Mouse (Mus musculus): ENCODE results near the gene Ddx39. TPM values are rescaled to one million over a fixed set of nuclear protein-coding genes. Genes with fewer than 3 reads are reported as not detected.

Gene Ddx39
- polyA plus RNA-seq, 1 experiment from 2014 or later = 141 TPM

GRCm38 (mm10) chr8:83759231-83759759 is 44.3 kb downstream of the Ddx39 start:
- Histone ChIP-seq H3K27ac (ENCODE audit: low read length) (no peak overlapping the region), H3K4me2 (replicated peaks; ENCODE audit: low read depth, low read length) (no peak overlapping the region), H3K9me3 (ENCODE audit: control insufficient read depth, low read depth, low read length) (no peaks in the 10 kb centered on the region; the same call in 1 of the 2 replicates), H3K4me3 (ENCODE audit: low read depth, low read length) (no peak overlapping the region), H3K4me1 (ENCODE audit: control insufficient read depth, insufficient read depth, low read length) (no peaks in the 10 kb centered on the region), H3K9ac (replicated peaks; ENCODE audit: low read depth, low read length) (no peak overlapping the region), H3K36me3 (ENCODE audit: control insufficient read depth, insufficient read depth, low read length) (no peaks in the 10 kb centered on the region), H3K27me3 (ENCODE audit: control insufficient read depth, insufficient read depth, low read length) (no peaks in the 10 kb centered on the region)
- WGBS = 67% methylated on average over 2 of the region's 2 CpGs
- no peak for ATAC-seq (ENCODE audit: insufficient number of reproducible peaks, insufficient read depth, low FRiP score, low read depth)

- no peak overlapping the region for H3K9ac ChIP-seq (replicated peaks; ENCODE audit: low read depth, low read length)
- WGBS = 94% methylated on average over 8 of the region's 8 CpGs
- ATAC-seq (ENCODE audit: insufficient number of reproducible peaks, insufficient read depth, low FRiP score, low read depth) = no peak
Measured at GRCm38 (mm10) chr8:83764116-83764515, 49.1 kb downstream of the Ddx39 start.

GRCm38 (mm10) chr8:83764717-83765116 is 49.7 kb downstream of the Ddx39 start:
- H3K27ac ChIP-seq (ENCODE audit: low read length) = no peak overlapping the region
- no peaks in the 10 kb centered on the region for H3K36me3 ChIP-seq (ENCODE audit: control insufficient read depth, insufficient read depth, low read length)
- H3K4me2 ChIP-seq (replicated peaks; ENCODE audit: low read depth, low read length) = no peak overlapping the region
- H3K9ac ChIP-seq (replicated peaks; ENCODE audit: low read depth, low read length) = no peak overlapping the region
- WGBS = 74% methylated on average over 2 of the region's 2 CpGs
- no peak overlapping the region for H3K4me3 ChIP-seq (ENCODE audit: low read depth, low read length)
- ATAC-seq (ENCODE audit: insufficient number of reproducible peaks, insufficient read depth, low FRiP score, low read depth) = no peak
- 0 out of 2 replicates have a peak, but pooled peaks cover 2% of the 10 kb centered on the region for H3K4me1 ChIP-seq (ENCODE audit: control insufficient read depth, insufficient read depth, low read length)
- no peaks in the 10 kb centered on the region; the same call in 1 of the 2 replicates for H3K9me3 ChIP-seq (ENCODE audit: control insufficient read depth, low read depth, low read length)
- H3K27me3 ChIP-seq (ENCODE audit: control insufficient read depth, insufficient read depth, low read length) = no peaks in the 10 kb centered on the region

More at GRCm38 (mm10) chr8:83764116-83764515, 49.1 kb downstream of the Ddx39 start:
- Histone ChIP-seq H3K4me3 (ENCODE audit: low read depth, low read length) (no peak overlapping the region), H3K36me3 (ENCODE audit: control insufficient read depth, insufficient read depth, low read length) (no peaks in the 10 kb centered on the region), H3K27ac (ENCODE audit: low read length) (no peak overlapping the region), H3K4me2 (replicated peaks; ENCODE audit: low read depth, low read length) (no peak overlapping the region), H3K4me1 (ENCODE audit: control insufficient read depth, insufficient read depth, low read length) (0 out of 2 replicates have a peak, but pooled peaks cover 2% of the 10 kb centered on the region), H3K9me3 (ENCODE audit: control insufficient read depth, low read depth, low read length) (no peaks in the 10 kb centered on the region; the same call in 1 of the 2 replicates), H3K27me3 (ENCODE audit: control insufficient read depth, insufficient read depth, low read length) (no peaks in the 10 kb centered on the region)

DNA sequence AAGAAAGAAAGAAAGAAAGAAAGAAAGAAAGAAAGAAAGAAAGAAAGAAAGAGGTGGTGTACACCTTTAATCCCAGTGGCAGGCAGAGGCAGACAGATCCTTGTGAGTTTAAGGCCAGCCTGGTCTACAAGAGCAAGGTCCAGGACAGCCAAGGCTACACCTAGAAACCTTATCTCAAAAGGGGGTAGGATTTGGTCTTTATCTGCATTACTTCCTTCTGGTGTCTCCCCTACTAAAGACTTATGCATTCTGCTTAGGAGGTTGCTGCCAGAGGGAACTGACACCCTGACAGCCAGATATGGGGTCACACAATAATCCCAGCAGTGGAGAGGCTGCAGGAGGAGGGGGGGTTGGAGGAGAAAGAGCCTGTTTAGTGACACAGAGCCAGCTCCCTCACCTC is 50.7 kb downstream of the Ddx39 start:
- Histone ChIP-seq H3K36me3 (ENCODE audit: control insufficient read depth, insufficient read depth, low read length) (no peaks in the 10 kb centered on the region), H3K27me3 (ENCODE audit: control insufficient read depth, insufficient read depth, low read length) (no peaks in the 10 kb centered on the region), H3K4me1 (ENCODE audit: control insufficient read depth, insufficient read depth, low read length) (0 out of 2 replicates have a peak, but pooled peaks cover 2% of the 10 kb centered on the region), H3K27ac (ENCODE audit: low read length) (no peak overlapping the region), H3K9me3 (ENCODE audit: control insufficient read depth, low read depth, low read length) (no peaks in the 10 kb centered on the region; the same call in 1 of the 2 replicates), H3K4me3 (ENCODE audit: low read depth, low read length) (no peak overlapping the region), H3K9ac (replicated peaks; ENCODE audit: low read depth, low read length) (no peak overlapping the region), H3K4me2 (replicated peaks; ENCODE audit: low read depth, low read length) (no peak overlapping the region)
- no peak for ATAC-seq (ENCODE audit: insufficient number of reproducible peaks, insufficient read depth, low FRiP score, low read depth)

GRCm38 (mm10) chr8:83767442-83767841 is 52.5 kb downstream of the Ddx39 start:
- Histone ChIP-seq H3K9me3 (ENCODE audit: control insufficient read depth, low read depth, low read length) (no peaks in the 10 kb centered on the region; the same call in 1 of the 2 replicates), H3K27me3 (ENCODE audit: control insufficient read depth, insufficient read depth, low read length) (no peaks in the 10 kb centered on the region), H3K4me2 (replicated peaks; ENCODE audit: low read depth, low read length) (no peak overlapping the region), H3K9ac (replicated peaks; ENCODE audit: low read depth, low read length) (no peak overlapping the region), H3K36me3 (ENCODE audit: control insufficient read depth, insufficient read depth, low read length) (no peaks in the 10 kb centered on the region), H3K4me3 (ENCODE audit: low read depth, low read length) (no peak overlapping the region), H3K27ac (ENCODE audit: low read length) (no peak overlapping the region), H3K4me1 (ENCODE audit: control insufficient read depth, insufficient read depth, low read length) (peaks cover 3% of the 10 kb centered on the region; the same call in 1 of the 2 replicates)
- WGBS = 90% methylated on average over 4 of the region's 4 CpGs
- no peak for ATAC-seq (ENCODE audit: insufficient number of reproducible peaks, insufficient read depth, low FRiP score, low read depth)

GRCm38 (mm10) chr8:83768526-83768925 is 53.5 kb downstream of the Ddx39 start:
- WGBS = 19% methylated on average over 5 of the region's 5 CpGs
- Histone ChIP-seq H3K9me3 (ENCODE audit: control insufficient read depth, low read depth, low read length) (no peaks in the 10 kb centered on the region; the same call in 1 of the 2 replicates), H3K27ac (ENCODE audit: low read length) (peak overlapping the region; percentile 18; the same call in 1 of the 2 replicates)

GRCm38 (mm10) chr8:83769720-83770119 is 54.7 kb downstream of the Ddx39 start:
- ATAC-seq (ENCODE audit: insufficient number of reproducible peaks, insufficient read depth, low FRiP score, low read depth) = no peak
- no peaks in the 10 kb centered on the region for H3K36me3 ChIP-seq (ENCODE audit: control insufficient read depth, insufficient read depth, low read length)
- no peak overlapping the region for H3K4me3 ChIP-seq (ENCODE audit: low read depth, low read length)
- peaks cover 15% of the 10 kb centered on the region; the same call in 1 of the 2 replicates for H3K4me1 ChIP-seq (ENCODE audit: control insufficient read depth, insufficient read depth, low read length)
- H3K4me2 ChIP-seq (replicated peaks; ENCODE audit: low read depth, low read length) = no peak overlapping the region
- WGBS = 66% methylated on average over 7 of the region's 7 CpGs
- H3K27ac ChIP-seq (ENCODE audit: low read length) = peak overlapping the region; percentile 77; the same call in 1 of the 2 replicates
- no peak overlapping the region for H3K9ac ChIP-seq (replicated peaks; ENCODE audit: low read depth, low read length)
- no peaks in the 10 kb centered on the region; the same call in 1 of the 2 replicates for H3K9me3 ChIP-seq (ENCODE audit: control insufficient read depth, low read depth, low read length)
- no peaks in the 10 kb centered on the region for H3K27me3 ChIP-seq (ENCODE audit: control insufficient read depth, insufficient read depth, low read length)

More at GRCm38 (mm10) chr8:83768526-83768925, 53.5 kb downstream of the Ddx39 start:
- Histone ChIP-seq H3K36me3 (ENCODE audit: control insufficient read depth, insufficient read depth, low read length) (no peaks in the 10 kb centered on the region), H3K9ac (replicated peaks; ENCODE audit: low read depth, low read length) (no peak overlapping the region), H3K4me1 (ENCODE audit: control insufficient read depth, insufficient read depth, low read length) (peaks cover 14% of the 10 kb centered on the region; the same call in 1 of the 2 replicates), H3K4me3 (ENCODE audit: low read depth, low read length) (no peak overlapping the region), H3K27me3 (ENCODE audit: control insufficient read depth, insufficient read depth, low read length) (no peaks in the 10 kb centered on the region), H3K4me2 (replicated peaks; ENCODE audit: low read depth, low read length) (no peak overlapping the region)
- peak; percentile 56; the same call in 1 of the 2 replicates for ATAC-seq (ENCODE audit: insufficient number of reproducible peaks, insufficient read depth, low FRiP score, low read depth)

- no peak overlapping the region for H3K4me3 ChIP-seq (ENCODE audit: low read depth, low read length)
- ATAC-seq (ENCODE audit: insufficient number of reproducible peaks, insufficient read depth, low FRiP score, low read depth) = no peak
- H3K27ac ChIP-seq (ENCODE audit: low read length) = no peak overlapping the region
- H3K9me3 ChIP-seq (ENCODE audit: control insufficient read depth, low read depth, low read length) = no peaks in the 10 kb centered on the region; the same call in 1 of the 2 replicates
- no peaks in the 10 kb centered on the region for H3K27me3 ChIP-seq (ENCODE audit: control insufficient read depth, insufficient read depth, low read length)
- WGBS = 80% methylated on average over 2 of the region's 2 CpGs
- no peak overlapping the region for H3K4me2 ChIP-seq (replicated peaks; ENCODE audit: low read depth, low read length)
- no peak overlapping the region for H3K9ac ChIP-seq (replicated peaks; ENCODE audit: low read depth, low read length)
- H3K36me3 ChIP-seq (ENCODE audit: control insufficient read depth, insufficient read depth, low read length) = no peaks in the 10 kb centered on the region
- peaks cover 15% of the 10 kb centered on the region; the same call in 1 of the 2 replicates for H3K4me1 ChIP-seq (ENCODE audit: control insufficient read depth, insufficient read depth, low read length)
Measured at GRCm38 (mm10) chr8:83770669-83771068, 55.7 kb downstream of the Ddx39 start.

Data from stomach, embryonic 14.5 days (tissue).